Mouse (Mus musculus): Measurements from ENCODE around the gene Sult1a1.

DNA sequence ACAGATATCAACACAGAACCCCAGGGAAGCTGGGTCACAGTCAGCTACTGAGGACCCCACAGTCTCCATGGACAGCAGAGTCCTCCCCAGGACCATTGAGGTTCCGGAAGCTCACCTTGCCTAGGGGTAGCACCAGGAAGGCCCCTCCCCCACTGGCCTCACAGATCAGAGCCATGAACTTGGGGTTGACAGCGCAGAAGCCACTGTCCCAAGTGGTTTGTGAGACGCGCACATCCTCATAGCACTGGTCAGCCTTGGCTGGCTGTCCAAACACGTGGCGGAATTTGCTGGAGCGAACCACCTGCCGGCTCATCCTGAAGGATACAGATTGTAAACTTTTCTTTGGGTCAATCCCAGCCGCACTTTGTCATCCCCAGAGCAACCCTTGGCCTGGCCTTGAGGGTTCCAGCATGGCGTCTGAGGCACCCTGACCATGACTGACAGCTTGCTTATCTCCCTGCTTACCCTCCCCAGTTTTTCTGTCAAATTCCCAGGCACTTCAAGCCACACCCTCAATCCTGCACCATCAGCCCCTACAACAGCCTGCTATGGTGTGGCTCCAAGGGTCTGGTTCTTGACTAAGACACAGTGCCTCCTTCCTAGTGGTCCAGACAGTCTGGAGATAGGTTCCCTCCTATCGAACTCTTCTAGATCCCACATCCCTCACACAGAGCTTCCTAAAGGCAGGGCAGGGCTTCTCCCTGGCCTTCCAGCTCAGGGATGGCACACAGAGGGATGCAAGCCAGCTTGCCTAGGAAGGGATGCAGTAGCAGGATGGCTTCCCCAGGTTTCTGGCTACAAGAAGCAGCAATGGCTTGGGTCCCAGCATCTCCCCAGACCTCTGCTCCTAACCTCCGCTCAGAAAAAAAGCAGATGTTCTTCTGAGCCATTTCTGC, 26.9 kb upstream of the Sult1a1 start:
- TF ChIP-seq CTCF (IDR thresholded peaks at IDR 0.05; ENCODE audit: insufficient read depth, low read length) (no peak), POLR2A (IDR thresholded peaks at IDR 0.05; ENCODE audit: borderline replicate concordance, extremely low read depth, low read depth, low read length) (peak; percentile 20; the same call in 1 of the 2 replicates)
